Mouse (Mus musculus): ENCODE results near the gene Dlx6. TPM values are rescaled to one million over a fixed set of nuclear protein-coding genes. Genes with fewer than 3 reads are reported as not detected.

The Dlx6 gene
- total RNA-seq, 2 experiments from 2014 or later, result 9.1 to 11.1 TPM

GRCm38 (mm10) chr6:6914304-6914703 lies 51.2 kb downstream of the Dlx6 start:
- H3K27ac ChIP-seq, result no peak overlapping the region
- TF ChIP-seq CTCF (IDR thresholded peaks at IDR 0.05), result no peak
- intact Hi-C loops (cut with DNase I), result loop anchor here (2.0 to 10.0 kb wide), 2 partner anchors 1056 to 1270 kb away; no protein-coding TSS in a partner anchor
- DNase-seq (ENCODE audit: extremely low spot score in 1 of 2, low spot score in 2 of 2), result no peak
- H3K4me3 ChIP-seq, result no peak overlapping the region

DNA sequence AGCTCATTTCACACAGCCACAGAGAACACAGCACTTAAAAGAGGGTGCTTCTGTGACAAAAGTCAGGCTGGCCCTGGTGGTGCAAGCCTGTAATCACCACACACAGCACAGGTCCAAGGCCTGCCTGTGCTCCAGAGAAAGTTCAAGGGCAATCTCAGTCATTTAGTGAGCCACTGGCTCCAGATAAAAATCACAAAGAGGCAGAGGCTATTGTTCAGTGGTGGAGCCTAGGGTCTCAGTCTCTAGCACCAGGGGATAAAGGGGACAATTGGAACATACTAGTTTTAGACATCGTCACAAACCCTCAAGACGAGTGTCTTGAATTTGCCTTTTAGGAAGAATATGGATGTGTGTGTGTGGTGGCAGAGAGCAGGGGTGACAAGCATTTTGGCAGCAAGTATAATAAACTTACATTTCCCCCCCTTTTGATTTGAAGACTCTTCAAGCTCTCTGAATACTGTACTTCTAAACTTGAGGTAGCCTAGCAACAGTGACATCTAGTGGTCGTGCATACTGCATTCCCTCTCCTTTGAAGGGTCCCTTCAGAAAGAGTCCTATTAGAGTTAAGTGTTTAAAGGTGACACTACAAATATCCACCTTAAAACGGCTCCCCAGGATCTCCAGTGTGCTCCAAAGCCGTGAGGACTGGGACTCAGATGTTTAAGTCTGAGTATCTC lies 51.9 kb downstream of the Dlx6 start:
- TF ChIP-seq CTCF (IDR thresholded peaks at IDR 0.05), result peak; percentile 77
- intact Hi-C loops (cut with DNase I), result loop anchor here (2.0 to 10.0 kb wide), 3 partner anchors 908 to 1270 kb away; no protein-coding TSS in a partner anchor
- peak in 1 of 2 experiments; percentile 26 for DNase-seq (ENCODE audit: extremely low spot score in 1 of 2, low spot score in 2 of 2)
- no peak overlapping the region for H3K27ac ChIP-seq
- no peak overlapping the region for H3K4me3 ChIP-seq

GRCm38 (mm10) chr6:6915526-6915915 lies 52.4 kb downstream of the Dlx6 start:
- intact Hi-C loops (cut with DNase I), result loop anchor here (2.0 to 10.0 kb wide), 3 partner anchors 908 to 1271 kb away; no protein-coding TSS in a partner anchor
- no peak for TF ChIP-seq CTCF (IDR thresholded peaks at IDR 0.05)
- Histone ChIP-seq H3K27ac (no peak overlapping the region), H3K4me3 (no peak overlapping the region)
- DNase-seq (ENCODE audit: extremely low spot score in 1 of 2, low spot score in 2 of 2), result no peak

DNA sequence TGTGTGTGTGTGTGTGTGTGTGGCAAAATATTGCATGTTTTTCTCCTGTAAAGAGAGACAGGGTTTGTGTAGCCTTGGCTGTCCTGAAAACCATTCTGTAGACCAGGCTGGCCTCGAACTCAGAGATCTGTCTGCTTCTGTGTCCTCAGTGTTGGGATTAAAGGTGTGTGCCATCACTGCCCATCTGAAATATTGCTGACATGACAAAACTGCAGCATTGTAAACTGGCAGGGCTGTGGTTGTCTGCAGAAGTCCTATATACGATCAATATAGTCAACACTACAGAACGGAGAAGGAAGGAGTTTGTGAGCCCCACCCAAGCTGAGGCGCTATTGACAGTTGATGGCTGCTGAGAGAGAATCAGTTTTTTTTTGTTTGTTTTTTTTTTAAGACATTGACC lies 54.2 kb downstream of the Dlx6 start:
- H3K4me3 ChIP-seq, result no peak overlapping the region
- TF ChIP-seq CTCF (IDR thresholded peaks at IDR 0.05), result no peak
- H3K27ac ChIP-seq, result no peak overlapping the region
- DNase-seq (ENCODE audit: extremely low spot score in 1 of 2, low spot score in 2 of 2), result no peak
- intact Hi-C loops (cut with DNase I), result loop anchor here (5.0 to 10.0 kb wide), 2 partner anchors 910 to 1273 kb away; no protein-coding TSS in a partner anchor

Other genes starting within 250 kb of the Dlx6 start
- 1 to 10 TPM; 5.6 to 8.9 TPM for gene Dlx5, start 18.8 kb downstream of the Dlx6 start, total RNA-seq (2021)
- 1 to 10 TPM; 6.0 to 6.3 TPM for gene Sdhaf3, start 92.7 kb downstream of the Dlx6 start, total RNA-seq (2021)